Mouse (Mus musculus) cerebellum, adult 11-12 months (tissue): ENCODE measurements around the gene Cish.
"Not testable (repeated sequence)": the region's sequence is repeated elsewhere in the genome, so short reads cannot be mapped to it uniquely, and the experiment has no call there.

Source experiments
- DNase-seq: peaks from one replicate; pipeline ENCODE4 v3.0.0; 2022

Cish gene

DNA sequence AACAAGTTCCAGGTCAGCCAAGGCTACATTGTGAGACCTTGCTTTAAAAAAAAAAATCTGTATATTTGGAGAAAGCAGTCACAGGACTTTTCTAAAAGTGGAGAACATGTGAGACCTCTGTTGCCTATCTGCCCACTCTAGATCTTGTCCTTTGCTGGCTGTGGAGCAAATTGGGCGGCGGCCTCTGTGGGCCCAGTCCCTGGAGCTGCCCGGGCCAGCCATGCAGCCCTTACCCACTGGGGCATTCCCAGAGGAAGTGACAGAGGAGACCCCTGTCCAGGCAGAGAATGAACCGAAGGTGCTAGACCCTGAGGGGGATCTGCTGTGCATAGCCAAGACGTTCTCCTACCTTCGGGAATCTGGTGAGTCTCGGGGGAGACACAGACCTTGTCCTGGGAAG lies 4.0 kb downstream of the Cish start:
- no peak for DNase-seq

- DNase-seq = peak; percentile 5
Observed at GRCm38 (mm10) chr9:107300224-107300973, 4.6 kb downstream of the Cish start.

DNA sequence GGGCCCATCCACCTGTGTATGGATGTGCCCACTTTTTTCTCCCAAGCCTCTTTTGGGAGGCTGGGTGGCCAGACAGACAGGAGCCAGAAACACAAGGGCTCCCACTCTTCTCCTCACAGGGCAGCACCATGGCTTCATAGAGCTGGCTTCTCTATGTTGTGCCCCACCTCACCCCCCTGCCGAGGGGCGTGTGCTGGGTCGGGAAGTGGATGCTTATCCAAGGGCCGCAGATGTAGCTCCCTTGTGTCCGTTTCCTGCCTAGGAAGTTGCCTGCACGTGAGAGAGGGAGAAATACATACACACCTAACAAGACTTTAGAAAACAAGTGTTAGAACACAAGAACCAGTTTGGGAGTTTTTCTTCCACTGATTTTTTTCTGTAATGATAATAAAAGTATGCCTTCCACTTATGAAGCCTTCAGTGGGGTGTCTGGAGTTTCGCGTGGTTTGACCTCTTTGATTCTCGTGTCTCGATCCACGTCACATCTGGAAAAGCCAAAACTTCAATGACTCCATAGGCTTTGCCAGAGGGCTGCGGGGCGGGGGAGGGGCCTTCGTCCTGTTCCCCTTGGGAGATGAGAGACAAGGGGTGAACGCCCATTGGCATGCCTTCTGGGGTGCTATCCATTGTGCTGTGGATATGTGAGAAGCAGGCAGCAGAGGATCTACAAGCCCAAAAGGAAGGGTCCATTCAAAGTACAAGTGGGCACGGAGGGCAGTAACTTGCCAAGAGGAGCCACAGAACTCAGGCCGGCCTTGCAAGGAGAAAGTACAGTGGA lies 5.9 kb downstream of the Cish start:
- no peak for DNase-seq

GRCm38 (mm10) chr9:107302592-107302991 lies 6.8 kb downstream of the Cish start:
- no peak for DNase-seq

GRCm38 (mm10) chr9:107303121-107303820 lies 7.4 kb downstream of the Cish start:
- no peak for DNase-seq

GRCm38 (mm10) chr9:107303900-107304299 lies 8.1 kb downstream of the Cish start:
- no peak for DNase-seq

- no peak for DNase-seq
Observed at GRCm38 (mm10) chr9:107304383-107304782, 8.6 kb downstream of the Cish start.

DNA sequence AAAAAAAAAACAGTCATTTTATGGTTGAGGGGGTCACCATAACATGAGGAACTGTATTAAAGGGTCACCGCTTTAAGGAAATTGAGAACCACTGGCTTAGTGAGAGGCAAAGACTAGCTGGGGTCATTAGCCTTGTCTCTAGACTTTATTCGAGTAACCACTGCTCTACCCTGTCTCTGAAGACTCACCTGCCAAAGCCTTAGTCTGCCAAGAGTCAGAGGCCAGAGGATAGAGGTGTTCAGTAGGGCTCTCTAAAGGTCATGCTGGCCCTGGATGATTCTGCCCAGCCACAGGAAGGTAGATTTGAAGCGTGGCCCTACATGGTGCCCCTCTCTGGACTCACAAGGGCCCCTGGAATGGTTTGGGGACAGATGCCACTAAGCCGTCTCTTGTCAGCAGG lies 9.2 kb downstream of the Cish start:
- DNase-seq = no peak

- no peak for DNase-seq
Observed at GRCm38 (mm10) chr9:107305601-107306542, 10.0 kb downstream of the Cish start.

- DNase-seq = not testable (repeated sequence)
Observed at GRCm38 (mm10) chr9:107306673-107307072, 10.8 kb downstream of the Cish start.

GRCm38 (mm10) chr9:107307099-107307872 lies 11.5 kb downstream of the Cish start:
- no peak for DNase-seq

GRCm38 (mm10) chr9:107307886-107308285 lies 12.1 kb downstream of the Cish start:
- DNase-seq = no peak

DNA sequence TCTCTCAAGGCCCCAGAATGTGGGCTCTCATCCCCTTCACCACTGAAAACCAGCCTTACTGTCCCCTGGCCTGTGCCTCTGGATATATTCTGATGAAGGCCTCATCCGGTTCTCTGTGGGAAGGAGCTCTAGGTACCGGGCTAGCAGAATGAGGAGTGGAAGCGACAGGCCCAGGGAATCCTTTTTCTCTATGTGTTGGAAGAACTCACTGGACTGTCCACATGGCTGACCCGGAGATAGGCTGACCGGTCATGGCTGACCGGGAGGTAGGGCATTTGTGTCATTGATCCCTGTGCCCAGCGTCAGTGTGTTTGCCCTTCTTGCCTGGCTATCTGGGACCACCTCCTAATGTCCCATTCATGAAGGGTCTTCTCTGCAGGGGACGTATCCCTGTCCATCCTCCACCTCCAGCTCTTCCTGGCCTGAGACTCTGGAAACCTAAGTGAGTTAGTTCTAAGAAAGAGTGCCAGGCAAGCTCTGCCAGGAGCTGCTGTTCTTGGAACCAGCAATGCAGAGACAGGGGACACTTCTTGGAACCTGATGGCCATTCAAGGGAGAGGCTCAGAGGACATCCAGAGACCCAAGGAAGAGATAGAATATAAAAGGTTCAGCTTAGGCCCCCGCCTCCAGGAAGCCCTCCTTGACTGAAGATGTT lies 12.6 kb downstream of the Cish start:
- DNase-seq = no peak

DNA sequence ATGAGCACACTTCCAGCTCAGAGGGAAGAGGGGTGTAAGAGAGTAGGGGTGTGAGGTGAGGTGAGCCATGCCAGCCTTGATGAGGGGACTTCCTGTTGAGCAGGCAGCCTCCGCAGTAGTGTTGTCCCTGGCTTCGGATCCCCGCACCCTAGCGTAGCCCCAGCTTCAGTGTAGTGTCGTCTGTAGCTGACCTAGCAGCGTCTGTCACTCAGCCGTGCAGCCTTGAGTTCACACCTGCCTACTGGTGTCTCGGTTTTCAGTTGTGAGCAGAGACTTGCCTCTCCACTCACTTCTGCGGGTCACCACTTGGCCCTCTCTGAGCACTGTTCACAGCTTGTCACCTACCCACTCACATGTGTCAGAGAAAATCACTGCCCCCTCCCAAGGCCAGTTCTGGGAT lies 13.3 kb downstream of the Cish start:
- DNase-seq = no peak

DNA sequence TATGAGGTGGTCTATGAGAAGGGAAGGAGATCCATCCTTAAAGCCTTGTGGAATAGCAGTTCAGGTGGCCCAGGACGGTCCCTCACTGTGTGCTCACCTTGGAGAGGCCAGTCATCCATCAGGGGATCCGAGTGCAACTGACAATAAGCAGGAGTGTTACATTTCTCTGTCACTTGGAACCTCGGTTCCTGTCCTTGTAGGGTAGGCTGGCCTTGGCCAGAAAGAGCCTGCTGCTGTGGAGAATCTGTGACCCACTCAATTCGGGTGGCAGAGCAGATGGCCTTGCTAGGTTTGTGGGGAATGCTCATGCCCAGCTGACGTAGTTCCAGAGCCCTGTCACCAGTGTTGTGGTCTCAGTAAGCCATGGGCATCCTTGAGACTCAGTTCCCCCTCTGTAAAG lies 13.8 kb downstream of the Cish start:
- no peak for DNase-seq

- no peak for DNase-seq
Observed at GRCm38 (mm10) chr9:107312811-107313584, 17.2 kb downstream of the Cish start.

DNA sequence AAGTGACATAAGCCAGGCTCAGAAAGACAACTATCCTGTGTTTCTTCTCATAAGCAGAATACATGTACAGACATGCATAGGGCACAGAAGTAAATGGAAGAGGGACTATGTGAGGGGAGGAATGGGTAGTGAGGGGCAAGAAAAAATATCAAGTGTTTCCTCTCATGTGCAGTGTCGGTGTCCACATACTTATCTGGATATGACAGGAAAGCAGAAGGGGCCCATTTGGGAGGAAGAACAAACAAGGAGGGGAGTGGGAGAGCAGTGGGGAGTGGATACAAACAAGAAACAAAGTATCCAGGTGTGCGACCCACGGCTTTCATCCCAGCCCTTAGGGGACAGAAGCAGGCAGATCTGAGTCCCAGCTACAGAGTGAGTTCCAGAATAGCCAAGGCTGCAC lies 18.1 kb downstream of the Cish start:
- no peak for DNase-seq

DNA sequence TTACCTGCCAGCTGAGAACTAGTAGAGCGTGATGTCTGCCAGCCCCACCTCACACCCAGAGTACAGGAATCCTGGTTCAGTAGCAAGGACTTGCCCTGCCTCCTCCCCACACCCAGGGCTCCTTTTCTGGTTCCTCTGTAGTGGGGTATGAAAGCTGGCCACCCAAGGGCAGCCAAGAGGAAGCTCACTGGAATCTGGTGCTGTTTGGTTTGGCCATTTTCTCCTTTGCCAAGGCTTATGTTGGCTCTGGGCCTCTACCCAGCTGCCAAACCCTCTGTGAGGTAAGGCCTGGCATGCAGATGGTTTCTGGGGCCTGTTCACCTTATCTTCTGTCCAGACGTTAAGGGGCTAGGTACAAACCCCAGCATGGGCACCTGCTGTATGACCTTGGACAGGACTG lies 20.0 kb downstream of the Cish start:
- no peak for DNase-seq

DNA sequence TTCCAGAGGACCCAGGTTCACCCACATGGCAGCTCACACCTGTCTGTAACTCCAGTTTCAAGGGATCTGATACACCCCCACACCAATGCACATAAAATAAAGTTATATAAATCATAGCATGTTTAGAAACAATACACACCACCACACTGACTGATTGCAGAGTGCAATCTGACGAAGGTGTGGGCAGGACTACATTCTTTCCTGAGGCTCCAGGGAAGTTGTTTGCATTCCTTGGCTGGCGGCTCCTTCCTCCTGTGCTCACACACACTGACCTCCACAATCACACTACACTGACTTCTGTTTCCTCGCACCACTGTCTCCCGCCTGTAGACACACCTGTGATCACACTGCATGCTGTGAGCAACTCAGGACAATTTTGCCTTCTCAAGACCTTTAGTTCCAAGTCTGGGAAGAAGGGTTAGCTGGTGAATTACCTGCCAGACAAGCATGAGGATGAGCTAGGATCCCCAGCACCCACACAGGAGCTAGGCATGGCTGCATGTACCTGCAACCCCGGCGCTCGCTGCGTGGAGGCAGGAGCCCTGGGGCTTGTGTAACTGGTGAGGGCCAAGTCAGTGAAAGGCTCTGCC lies 26.7 kb downstream of the Cish start:
- DNase-seq = no peak

DNA sequence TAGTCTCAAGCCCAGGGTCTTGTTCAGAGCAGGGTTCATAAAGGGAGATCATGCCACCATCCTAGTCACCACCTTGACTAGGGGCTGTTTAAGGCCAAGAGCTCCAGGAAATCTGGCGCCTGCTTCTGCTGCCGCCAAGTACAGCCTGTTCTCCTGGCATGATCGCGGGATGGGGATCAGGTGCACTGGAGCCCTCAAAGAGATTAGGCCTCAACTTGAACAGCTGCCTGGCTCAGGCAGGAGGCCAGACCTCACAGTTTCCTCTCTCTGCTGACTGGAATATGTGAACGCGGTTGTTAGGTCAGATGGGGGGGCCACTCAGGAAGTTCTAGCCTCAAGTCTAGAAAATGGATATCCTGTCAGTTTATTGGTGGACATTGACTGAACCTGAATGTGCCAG lies 27.7 kb downstream of the Cish start:
- DNase-seq = peak; percentile 83
